Mouse (Mus musculus) midbrain, embryonic 13.5 days (tissue): Measurements from ENCODE around the gene Gm17359. TPM values are rescaled to one million over a fixed set of nuclear protein-coding genes. Genes with fewer than 3 reads are reported as not detected.

Experiments used
- ATAC-seq: fragments of 200-750 bp; cut with Nextera tagmentation; 2 replicates; pipeline ENCODE4 v1.8.0; 2017; ENCODE audit warnings: mild to moderate bottlenecking, moderate TSS enrichment, moderate library complexity
- H3K27ac ChIP-seq: fragments of 300-500 bp; sonication (generic); 2 replicates; pipeline ENCODE4 v1.5.1; 2015; ENCODE audit warnings: inconsistent platforms, mild to moderate bottlenecking, moderate library complexity
- H3K27me3 ChIP-seq: fragments of 300-500 bp; sonication (generic); 2 replicates; pipeline ENCODE4 v1.6.1; 2015; ENCODE audit warnings: mild to moderate bottlenecking, inconsistent platforms
- H3K36me3 ChIP-seq: fragments of 300-500 bp; sonication (generic); 2 replicates; pipeline ENCODE4 v1.6.1; 2015; ENCODE audit warnings: mild to moderate bottlenecking, inconsistent platforms
- H3K4me1 ChIP-seq: fragments of 300-500 bp; sonication (generic); replicated peaks from 2 replicates; pipeline ENCODE4 v1.6.1; 2015; ENCODE audit warnings: inconsistent platforms
- H3K4me2 ChIP-seq: fragments of 300-500 bp; sonication (generic); replicated peaks from 2 replicates; pipeline ENCODE4 v1.6.1; 2015; ENCODE audit warnings: moderate library complexity, mild to moderate bottlenecking, inconsistent platforms
- H3K4me3 ChIP-seq: fragments of 300-500 bp; sonication (generic); replicated peaks from 2 replicates; pipeline ENCODE4 v1.5.1; 2015; ENCODE audit warnings: mild to moderate bottlenecking, inconsistent platforms
- H3K9ac ChIP-seq: fragments of 300-500 bp; sonication (generic); replicated peaks from 2 replicates; pipeline ENCODE4 v1.6.1; 2015; ENCODE audit warnings: mild to moderate bottlenecking, inconsistent platforms
- H3K9me3 ChIP-seq: fragments of 300-500 bp; sonication (generic); 2 replicates; pipeline ENCODE4 v1.6.1; 2016; ENCODE audit warnings: mild to moderate bottlenecking, inconsistent platforms
- WGBS: fragments of 180-500 bp; shearing (Covaris S2); methylation state at CpG from one replicate; pipeline ENCODE4 v1.1.7; 2015; 5-methylcytosine and 5-hydroxymethylcytosine counted together
- polyA plus RNA-seq: library from polyadenylated mRNA; unstranded; fragments of >200 nt; fragmentation: Nextera tagmentation; extraction: Ambion mirVana; gene quantifications from 2 replicates; pipeline ENCODE4 v1.2.1, GENCODE M21; 2015

Gene Gm17359
- polyA plus RNA-seq, 1 experiment from 2014 or later = not detected

DNA sequence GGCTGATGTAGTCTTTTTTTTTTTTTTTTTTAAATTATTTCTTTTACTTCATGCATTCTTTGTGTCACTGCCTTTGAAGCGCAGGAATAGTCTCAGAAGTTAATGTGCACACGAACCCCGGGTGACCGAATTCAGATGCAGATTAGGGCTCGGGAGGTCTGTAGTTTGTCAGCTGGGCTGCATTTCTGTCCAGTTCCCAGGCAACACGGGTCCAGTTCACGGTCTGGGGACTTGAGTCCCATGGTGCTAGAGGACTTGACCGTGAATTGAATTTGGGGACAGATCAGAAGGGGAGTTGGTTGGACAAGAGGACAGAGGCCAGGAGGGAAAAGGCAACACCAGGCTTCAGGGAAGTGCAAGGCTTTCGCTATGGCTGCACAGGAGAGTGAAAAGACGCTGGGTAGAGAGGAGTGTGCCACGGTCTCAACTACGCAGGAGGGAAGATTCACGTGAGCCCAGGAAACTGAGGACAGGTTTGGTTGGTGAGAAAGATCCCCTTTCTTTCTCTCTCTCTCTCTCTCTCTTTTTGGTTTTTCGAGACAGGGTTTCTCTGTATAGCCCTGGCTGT, 116.3 kb downstream of the Gm17359 start:
- no peak overlapping the region for H3K9ac ChIP-seq
- 0 out of 2 replicates have a peak, but pooled peaks cover 3% of the 10 kb centered on the region for H3K27me3 ChIP-seq
- H3K4me2 ChIP-seq = no peak overlapping the region
- H3K4me3 ChIP-seq = no peak overlapping the region
- H3K27ac ChIP-seq = peak overlapping the region; percentile 9; the same call in 1 of the 2 replicates
- peak; percentile 82 for ATAC-seq
- peaks cover 11% of the 10 kb centered on the region for H3K4me1 ChIP-seq
- WGBS = 16% methylated on average over 14 of the region's 14 CpGs
- no peaks in the 10 kb centered on the region for H3K9me3 ChIP-seq
- peaks cover 7% of the 10 kb centered on the region; the same call in 1 of the 2 replicates for H3K36me3 ChIP-seq

DNA sequence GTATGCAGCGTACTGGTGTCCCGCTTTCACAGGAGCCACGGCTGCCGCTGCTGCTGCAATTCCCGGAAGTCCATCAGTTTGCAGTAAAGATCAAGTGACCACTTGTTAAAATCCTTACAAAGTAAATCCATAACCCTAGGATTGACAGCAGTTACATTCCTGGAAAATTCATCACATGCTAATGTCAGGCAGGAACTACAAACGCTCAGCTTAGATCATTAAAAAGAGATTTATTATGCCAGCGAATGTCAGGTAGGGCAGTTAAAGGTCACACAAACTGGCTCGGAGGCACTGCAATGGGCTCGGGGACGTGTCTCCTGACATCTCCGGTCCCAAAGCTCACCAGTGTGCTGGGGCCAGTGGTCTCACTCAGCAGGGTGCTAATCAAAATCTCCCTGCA, 119.3 kb downstream of the Gm17359 start:
- WGBS = 76% methylated on average over 11 of the region's 11 CpGs
- Histone ChIP-seq H3K4me3 (no peak overlapping the region), H3K36me3 (peaks cover 29% of the 10 kb centered on the region), H3K27ac (no peak overlapping the region), H3K4me1 (peaks cover 16% of the 10 kb centered on the region), H3K4me2 (no peak overlapping the region), H3K9ac (no peak overlapping the region), H3K27me3 (peaks cover 9% of the 10 kb centered on the region; the same call in 1 of the 2 replicates), H3K9me3 (no peaks in the 10 kb centered on the region)
- ATAC-seq = no peak

DNA sequence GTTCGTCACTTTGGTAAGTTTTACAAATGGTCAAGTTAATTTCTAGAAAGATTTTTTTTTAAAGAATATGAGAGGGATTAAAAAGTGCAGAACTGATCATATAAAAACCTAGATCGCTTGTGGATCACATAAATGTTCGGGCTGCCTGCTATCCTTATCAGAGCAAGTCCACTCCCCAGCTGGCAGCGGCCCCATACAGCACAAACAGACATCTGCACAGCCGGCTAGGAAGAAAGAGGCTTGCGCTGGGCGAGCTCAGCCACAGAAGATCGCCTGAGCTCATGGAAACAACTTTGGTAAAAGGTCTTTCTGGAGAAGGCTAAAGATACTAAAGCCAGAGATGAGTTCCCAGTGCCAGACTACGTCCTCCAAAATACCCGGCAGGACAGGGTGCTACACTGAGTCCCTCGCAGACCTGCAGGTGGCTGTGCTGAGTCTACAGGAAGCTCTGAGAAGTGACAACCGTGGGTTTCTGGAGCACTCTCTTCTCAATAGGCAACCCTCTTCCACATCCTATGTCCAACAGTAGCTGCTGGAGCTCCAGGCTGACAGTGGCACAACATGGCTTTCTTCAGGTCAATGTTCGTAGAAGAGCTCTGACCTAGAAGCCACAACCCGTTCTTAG, 122.3 kb downstream of the Gm17359 start:
- ATAC-seq = no peak

DNA sequence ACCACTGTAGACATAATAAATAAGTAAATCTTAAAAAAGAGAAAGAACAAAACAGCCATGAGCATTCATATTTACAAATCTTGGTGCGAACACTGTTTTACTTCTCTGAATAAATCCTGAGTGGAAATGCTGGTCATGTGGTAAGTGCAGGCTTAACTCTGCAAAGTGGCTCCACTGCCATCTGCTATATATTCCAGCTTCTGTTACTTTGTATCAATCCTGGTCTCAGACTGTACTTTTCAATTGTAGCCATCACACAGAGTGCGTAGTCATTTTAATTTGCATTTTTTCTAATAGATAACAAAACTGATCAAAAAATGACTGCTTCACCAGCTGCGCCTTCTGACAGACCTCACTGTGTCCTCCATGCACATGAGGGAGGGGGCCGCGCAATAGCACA, 133.0 kb downstream of the Gm17359 start:
- H3K9me3 ChIP-seq = no peaks in the 10 kb centered on the region; the same call in 1 of the 2 replicates
- no peak for ATAC-seq
- 99% methylated on average over 5 of the region's 5 CpGs for WGBS

More for the DNA sequence above, 122.3 kb downstream of the Gm17359 start:
- H3K27ac ChIP-seq = no peak overlapping the region
- no peak overlapping the region for H3K4me2 ChIP-seq
- no peak overlapping the region for H3K4me3 ChIP-seq
- WGBS = 93% methylated on average over 14 of the region's 14 CpGs
- peaks cover 9% of the 10 kb centered on the region; the same call in 1 of the 2 replicates for H3K27me3 ChIP-seq
- no peaks in the 10 kb centered on the region for H3K9me3 ChIP-seq
- 0 out of 2 replicates have a peak, but pooled peaks cover 5% of the 10 kb centered on the region for H3K4me1 ChIP-seq
- no peak overlapping the region for H3K9ac ChIP-seq
- H3K36me3 ChIP-seq = peaks cover 48% of the 10 kb centered on the region

DNA sequence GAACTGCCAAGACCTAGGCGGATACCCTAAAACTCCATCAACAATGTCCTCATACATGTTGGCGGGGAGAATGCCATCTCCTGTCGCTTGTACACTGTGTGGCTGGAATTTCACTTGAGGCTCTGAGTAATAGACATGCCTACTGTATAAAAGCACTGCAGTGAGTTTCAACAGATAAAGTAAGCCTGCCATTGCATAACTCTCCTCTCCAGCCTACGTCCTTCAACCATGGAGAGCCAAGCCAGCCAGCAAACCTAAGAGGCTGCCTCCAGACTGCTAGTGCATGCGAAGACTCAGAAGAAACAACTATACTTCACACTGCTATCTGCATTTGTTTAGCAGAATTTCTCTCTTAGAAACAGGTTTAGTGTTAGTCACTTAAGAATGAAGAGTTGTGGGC, 135.9 kb downstream of the Gm17359 start:
- Histone ChIP-seq H3K9me3 (no peaks in the 10 kb centered on the region), H3K9ac (no peak overlapping the region), H3K27ac (no peak overlapping the region), H3K4me1 (peaks cover 14% of the 10 kb centered on the region), H3K4me3 (no peak overlapping the region), H3K27me3 (no peaks in the 10 kb centered on the region), H3K4me2 (no peak overlapping the region), H3K36me3 (peaks cover 35% of the 10 kb centered on the region)
- WGBS = 96% methylated on average over 5 of the region's 5 CpGs
- ATAC-seq = no peak

More for the DNA sequence above, 133.0 kb downstream of the Gm17359 start:
- H3K27ac ChIP-seq = no peak overlapping the region
- H3K4me2 ChIP-seq = no peak overlapping the region
- no peaks in the 10 kb centered on the region for H3K27me3 ChIP-seq
- peaks cover 37% of the 10 kb centered on the region for H3K36me3 ChIP-seq
- no peak overlapping the region for H3K9ac ChIP-seq
- peaks cover 3% of the 10 kb centered on the region; the same call in 1 of the 2 replicates for H3K4me1 ChIP-seq
- no peak overlapping the region for H3K4me3 ChIP-seq

DNA sequence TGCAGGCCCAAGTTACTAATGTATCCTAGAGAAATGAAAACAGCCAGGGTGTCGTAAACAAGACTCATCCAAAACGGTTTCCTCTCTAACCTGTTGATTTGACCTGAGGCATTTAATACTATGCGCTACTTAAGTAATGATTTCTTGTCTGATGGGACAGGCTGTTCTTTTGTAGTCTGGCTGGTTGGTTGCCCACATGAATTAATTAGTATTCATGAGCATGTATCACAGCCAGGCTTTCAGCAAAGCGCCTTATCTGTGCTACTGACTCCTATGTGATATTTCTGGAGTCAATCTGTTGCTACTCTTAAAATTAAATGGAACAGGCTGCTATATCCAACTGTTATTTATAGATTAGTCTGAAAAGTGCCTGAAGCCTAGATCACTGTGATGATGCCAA, 138.4 kb downstream of the Gm17359 start:
- H3K9me3 ChIP-seq = no peaks in the 10 kb centered on the region
- H3K27me3 ChIP-seq = no peaks in the 10 kb centered on the region
- ATAC-seq = peak; percentile 70; the same call in 1 of the 2 replicates
- H3K4me3 ChIP-seq = no peak overlapping the region
- no peak overlapping the region for H3K9ac ChIP-seq
- 41% methylated on average over 4 of the region's 4 CpGs for WGBS
- H3K4me2 ChIP-seq = no peak overlapping the region
- no peak overlapping the region for H3K27ac ChIP-seq
- H3K36me3 ChIP-seq = peaks cover 44% of the 10 kb centered on the region
- peaks cover 14% of the 10 kb centered on the region for H3K4me1 ChIP-seq

DNA sequence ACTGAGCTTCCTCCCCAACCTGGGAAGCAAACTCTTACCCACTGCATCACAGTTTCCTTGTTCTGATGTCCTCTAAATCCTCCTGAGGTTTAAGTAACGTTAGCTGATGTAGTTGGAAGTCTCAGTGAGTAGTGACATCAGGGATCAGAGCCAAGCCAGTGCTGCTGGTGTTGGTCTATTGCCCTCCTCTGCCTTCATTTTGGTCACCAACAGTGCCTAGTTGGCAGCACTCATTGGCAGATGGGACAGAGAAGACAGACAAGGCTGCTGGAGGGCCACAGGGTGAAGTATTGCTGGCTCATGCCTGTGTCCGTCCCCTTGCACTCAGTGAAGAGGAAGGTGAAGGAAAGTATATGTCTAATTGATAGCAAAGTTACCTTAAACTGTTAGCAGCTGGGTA, 139.5 kb downstream of the Gm17359 start:
- Histone ChIP-seq H3K4me3 (no peak overlapping the region), H3K27ac (no peak overlapping the region), H3K4me1 (peaks cover 14% of the 10 kb centered on the region), H3K27me3 (no peaks in the 10 kb centered on the region), H3K9me3 (no peaks in the 10 kb centered on the region), H3K9ac (no peak overlapping the region), H3K36me3 (peaks cover 50% of the 10 kb centered on the region), H3K4me2 (no peak overlapping the region)
- no peak for ATAC-seq
- 82% methylated on average over 2 of the region's 2 CpGs for WGBS

DNA sequence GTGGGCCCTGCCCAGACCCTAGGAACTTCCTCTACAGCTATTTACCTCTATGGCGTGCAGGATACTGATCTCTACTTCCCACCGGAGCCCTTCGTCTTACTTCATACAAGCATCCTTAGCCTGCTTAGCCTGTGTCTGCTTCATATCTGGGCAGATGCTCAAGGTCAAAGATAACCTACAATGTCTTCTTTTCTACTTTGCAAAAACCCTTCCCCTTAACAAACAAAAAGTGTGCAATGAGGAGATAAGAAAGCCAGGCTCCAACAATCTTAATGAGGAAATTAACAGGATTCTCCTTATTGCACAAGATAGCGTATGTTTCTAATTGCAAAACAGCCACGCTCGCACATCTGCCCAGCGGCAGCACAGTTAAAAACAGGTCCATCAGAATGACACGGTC, 141.9 kb downstream of the Gm17359 start:
- no peak for ATAC-seq
- Histone ChIP-seq H3K9me3 (no peaks in the 10 kb centered on the region; the same call in 1 of the 2 replicates), H3K9ac (no peak overlapping the region), H3K4me1 (peaks cover 14% of the 10 kb centered on the region), H3K36me3 (peaks cover 56% of the 10 kb centered on the region), H3K4me2 (no peak overlapping the region), H3K27me3 (no peaks in the 10 kb centered on the region), H3K27ac (no peak overlapping the region), H3K4me3 (no peak overlapping the region)
- 96% methylated on average over 8 of the region's 8 CpGs for WGBS

DNA sequence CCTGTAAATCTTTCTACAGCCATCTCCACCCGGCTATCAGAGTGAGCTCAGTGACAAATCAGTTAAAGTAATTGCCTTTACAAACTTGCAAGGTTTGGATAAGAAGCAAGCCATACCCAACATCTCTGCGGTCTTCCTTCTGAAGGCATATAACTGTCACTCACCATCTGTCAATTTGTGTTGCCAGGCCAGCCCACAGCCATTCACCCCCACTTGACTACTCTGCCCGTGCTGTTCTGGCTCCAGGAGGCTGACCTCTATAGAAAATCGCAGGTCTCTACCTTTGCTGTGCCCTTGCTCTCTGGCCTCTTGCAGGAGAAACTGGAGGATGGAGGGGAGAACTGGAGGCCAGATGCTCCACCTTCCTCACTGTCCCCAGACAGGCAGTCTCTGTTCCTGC, 142.4 kb downstream of the Gm17359 start:
- Histone ChIP-seq H3K4me2 (no peak overlapping the region), H3K9me3 (no peaks in the 10 kb centered on the region; the same call in 1 of the 2 replicates), H3K27ac (no peak overlapping the region), H3K27me3 (no peaks in the 10 kb centered on the region), H3K4me1 (peaks cover 14% of the 10 kb centered on the region), H3K36me3 (peaks cover 59% of the 10 kb centered on the region), H3K4me3 (no peak overlapping the region), H3K9ac (no peak overlapping the region)
- 91% methylated on average over 4 of the region's 4 CpGs for WGBS
- no peak for ATAC-seq

DNA sequence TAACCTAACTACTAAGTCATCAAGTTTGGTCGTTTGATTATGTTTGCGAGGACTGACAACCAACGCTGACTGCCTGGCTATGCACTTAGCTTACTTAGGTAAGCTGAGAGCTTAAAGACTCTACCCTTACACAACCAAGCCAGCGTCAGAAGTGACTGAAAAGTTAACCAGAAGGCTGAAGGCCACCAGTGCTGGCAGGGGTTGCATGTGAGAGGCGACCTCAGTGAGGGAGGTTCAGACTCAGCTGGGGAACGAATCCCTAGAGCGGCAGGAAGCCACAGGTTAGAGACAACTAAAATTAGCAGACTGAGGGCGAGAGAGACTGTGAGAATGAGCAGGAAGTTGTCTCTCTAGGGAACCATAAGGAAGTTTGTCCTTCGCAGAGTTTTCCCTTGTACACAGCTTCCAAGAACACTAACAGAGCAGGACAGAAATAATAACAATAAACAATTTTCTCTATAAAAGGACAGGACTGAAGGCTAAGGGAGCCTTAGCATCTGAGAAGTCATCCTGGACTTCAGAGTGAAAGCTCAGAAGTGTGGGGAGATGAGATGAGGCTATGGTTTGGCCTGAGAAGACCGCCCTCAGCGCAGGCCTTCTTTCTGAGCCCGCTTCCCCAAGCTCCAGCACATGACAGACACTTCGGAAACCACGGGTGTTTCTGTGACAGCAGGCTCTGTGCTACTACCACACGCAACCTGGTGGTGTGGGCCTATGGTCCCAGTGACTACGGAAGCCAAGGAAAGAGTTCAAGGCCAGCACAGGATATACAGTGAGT, 148.0 kb downstream of the Gm17359 start:
- no peaks in the 10 kb centered on the region for H3K27me3 ChIP-seq
- no peak overlapping the region for H3K4me2 ChIP-seq
- no peaks in the 10 kb centered on the region; the same call in 1 of the 2 replicates for H3K9me3 ChIP-seq
- ATAC-seq = no peak
- H3K4me3 ChIP-seq = no peak overlapping the region
- 93% methylated on average over 16 of the region's 16 CpGs for WGBS
- no peaks in the 10 kb centered on the region for H3K4me1 ChIP-seq
- no peak overlapping the region for H3K27ac ChIP-seq
- H3K36me3 ChIP-seq = peaks cover 68% of the 10 kb centered on the region
- H3K9ac ChIP-seq = no peak overlapping the region

DNA sequence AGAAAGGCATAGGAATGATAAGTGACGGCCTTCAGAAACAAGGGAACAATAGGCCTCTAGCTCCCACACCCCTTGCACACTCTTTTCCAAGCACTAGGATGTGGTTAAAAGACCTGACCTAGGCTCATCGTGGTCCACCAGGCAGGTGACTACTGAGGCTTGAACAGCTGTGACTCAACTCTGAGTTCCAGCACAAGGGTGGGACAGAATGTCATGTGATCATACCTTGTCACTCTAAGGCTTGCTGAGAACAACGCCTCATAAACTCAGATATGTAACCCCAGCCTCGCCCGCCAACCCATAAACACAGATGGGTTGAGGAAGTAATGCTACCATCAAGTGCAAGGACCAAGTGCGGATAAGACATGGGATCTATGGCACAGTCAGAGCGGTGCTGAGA, 151.6 kb downstream of the Gm17359 start:
- Histone ChIP-seq H3K4me3 (no peak overlapping the region), H3K4me2 (no peak overlapping the region), H3K27me3 (no peaks in the 10 kb centered on the region), H3K27ac (no peak overlapping the region), H3K9me3 (no peaks in the 10 kb centered on the region; the same call in 1 of the 2 replicates), H3K36me3 (peaks cover 70% of the 10 kb centered on the region), H3K9ac (no peak overlapping the region), H3K4me1 (no peaks in the 10 kb centered on the region)
- no peak for ATAC-seq
- WGBS = 94% methylated on average over 7 of the region's 7 CpGs

DNA sequence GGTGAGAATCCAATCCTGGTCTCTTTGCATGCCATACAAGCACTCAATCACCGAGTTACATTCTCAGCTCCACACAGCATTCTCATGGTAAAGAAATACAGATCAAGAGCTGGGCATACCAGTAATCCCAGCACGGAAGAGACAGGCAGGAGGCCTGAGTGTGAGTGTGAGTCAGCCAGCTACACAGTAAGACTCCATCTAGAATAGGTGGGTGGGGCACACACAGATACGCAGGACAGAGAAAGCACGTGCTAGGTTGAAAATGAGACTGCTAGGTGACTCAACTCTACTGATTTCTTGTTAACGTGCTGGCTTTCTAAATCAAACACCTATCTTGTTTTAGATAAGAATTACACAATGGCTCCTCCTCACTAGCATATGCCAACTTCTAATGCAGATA, 153.6 kb downstream of the Gm17359 start:
- Histone ChIP-seq H3K4me3 (no peak overlapping the region), H3K36me3 (peaks cover 63% of the 10 kb centered on the region), H3K27ac (no peak overlapping the region), H3K4me2 (no peak overlapping the region), H3K9me3 (no peaks in the 10 kb centered on the region), H3K9ac (no peak overlapping the region), H3K4me1 (no peaks in the 10 kb centered on the region), H3K27me3 (no peaks in the 10 kb centered on the region)
- WGBS = 93% methylated on average over 5 of the region's 5 CpGs
- no peak for ATAC-seq
